Mouse (Mus musculus) cerebellum, adult 2 months (tissue): ENCODE data around the gene Apbb1.

ENCODE experiments used
- CTCF ChIP-seq: fragments of 200-500 bp; IDR thresholded peaks from 2 replicates; pipeline ENCODE4 v1.5.1; 2011; ENCODE audit warnings: low read depth, mild to moderate bottlenecking, control low read depth, low read length, moderate library complexity, borderline replicate concordance; ENCODE audit not compliant: insufficient read depth
- POLR2A ChIP-seq: fragments of 200-500 bp; IDR thresholded peaks from 2 replicates; pipeline ENCODE4 v1.6.1; 2011; ENCODE audit warnings: low read length, control low read depth, borderline replicate concordance; ENCODE audit not compliant: insufficient read depth

DNA sequence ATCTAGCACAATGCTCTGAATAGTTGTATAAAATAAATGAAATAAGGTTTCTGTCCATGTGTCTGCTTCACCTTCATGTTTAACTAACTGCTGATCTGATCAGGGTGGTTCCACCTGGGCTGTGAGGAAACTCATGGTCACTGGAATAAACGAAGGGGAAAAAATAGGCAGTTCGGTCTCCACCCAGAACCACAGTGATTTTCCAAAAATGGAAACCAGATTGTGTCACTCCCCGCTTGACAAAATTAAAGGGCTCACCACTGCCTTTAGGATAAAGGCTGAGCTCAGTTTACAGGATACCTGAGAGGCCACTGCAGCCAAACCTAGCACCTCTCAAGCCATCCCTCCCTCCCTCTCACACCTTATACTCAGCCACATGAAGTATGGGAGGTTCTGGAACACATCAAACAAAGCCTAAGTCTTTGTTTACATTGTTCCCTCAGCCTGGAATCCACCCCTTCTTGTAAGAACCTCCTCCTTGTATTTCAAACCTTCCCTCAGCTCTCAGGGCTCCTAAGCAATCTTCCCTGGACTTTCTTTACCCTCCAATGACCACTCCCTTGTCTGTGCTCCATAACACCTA, 5.2 kb downstream of the Apbb1 start:
- TF ChIP-seq CTCF, result no peak
- no peak for TF ChIP-seq POLR2A
